Mouse (Mus musculus) thymus, postnatal 10 days (tissue): ENCODE measurements around the gene Smg9.
A peak's percentile ranks its signal among the peaks of the same experiment; 100 is the strongest.

Experiments
- DNase-seq, 2 experiments: peaks; one replicate each; pipeline ENCODE4 v3.0.0; 2021; ENCODE audit warnings: low spot score in 2 of 2

Smg9 gene

DNA sequence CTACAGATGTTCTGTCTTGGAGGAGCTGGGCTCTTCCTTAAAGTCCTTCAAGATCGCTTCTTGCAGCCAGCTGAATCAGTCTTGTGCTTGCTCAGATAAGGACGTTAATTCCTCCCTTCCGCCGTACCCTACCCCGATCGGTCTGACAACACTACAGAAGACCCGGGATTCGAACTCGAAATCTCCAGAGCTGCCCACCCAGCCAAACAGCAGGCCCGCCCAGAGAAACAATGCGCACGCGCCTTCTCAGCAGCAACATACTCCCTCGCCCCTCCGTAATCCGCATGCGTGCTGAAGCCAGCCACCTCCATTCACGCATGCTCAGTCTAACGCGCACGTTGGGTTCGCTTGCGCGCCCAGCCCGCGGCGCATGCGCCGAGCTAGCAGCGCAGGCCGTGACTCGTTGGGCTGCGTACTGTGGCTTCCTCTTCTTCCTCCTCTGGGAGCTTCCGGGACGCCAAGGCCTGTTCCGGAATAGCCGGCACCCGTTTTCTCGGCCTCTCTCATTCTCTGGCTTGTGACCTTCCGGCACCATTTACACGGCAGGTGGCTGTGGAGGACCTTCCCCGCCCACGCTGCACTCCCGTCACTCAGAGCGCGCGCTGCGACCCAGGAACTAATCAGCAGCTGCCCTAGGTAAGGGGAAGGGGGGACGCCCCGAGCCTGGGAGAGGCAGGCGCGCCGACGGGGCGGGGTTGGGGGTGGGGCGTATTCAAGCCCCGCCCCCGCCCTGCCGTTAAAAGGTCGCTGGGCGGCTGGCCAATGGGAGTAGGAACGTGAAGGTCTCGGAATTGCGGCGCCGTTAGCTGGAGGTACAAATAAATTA lies at the start of gene Smg9:
TSS of gene Smg9 (plus strand) at position 364 of the 826 bp plus-strand sequence.
- DNase-seq, result peak; percentile 95 to 98

DNA sequence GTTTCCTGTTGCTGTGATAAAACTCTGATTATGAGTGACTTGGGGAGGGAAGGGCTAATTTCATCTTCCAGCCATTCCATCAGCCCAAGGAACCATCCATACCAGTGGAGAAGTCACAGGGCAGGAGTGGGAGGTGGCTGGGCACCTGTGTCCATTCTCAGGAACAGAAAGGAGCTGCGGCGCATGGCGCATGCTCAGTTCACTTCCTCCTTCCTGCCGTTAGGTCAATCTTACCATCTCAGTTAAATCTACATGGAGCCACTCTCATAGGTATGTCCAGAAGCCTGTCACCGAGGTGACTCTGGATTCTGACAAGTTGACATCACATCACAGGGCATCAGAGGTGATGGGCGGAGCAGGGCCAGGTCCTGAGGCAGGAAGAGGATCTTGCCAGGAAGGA lies 43.8 kb upstream of the Smg9 start:
- DNase-seq, result no peak

DNA sequence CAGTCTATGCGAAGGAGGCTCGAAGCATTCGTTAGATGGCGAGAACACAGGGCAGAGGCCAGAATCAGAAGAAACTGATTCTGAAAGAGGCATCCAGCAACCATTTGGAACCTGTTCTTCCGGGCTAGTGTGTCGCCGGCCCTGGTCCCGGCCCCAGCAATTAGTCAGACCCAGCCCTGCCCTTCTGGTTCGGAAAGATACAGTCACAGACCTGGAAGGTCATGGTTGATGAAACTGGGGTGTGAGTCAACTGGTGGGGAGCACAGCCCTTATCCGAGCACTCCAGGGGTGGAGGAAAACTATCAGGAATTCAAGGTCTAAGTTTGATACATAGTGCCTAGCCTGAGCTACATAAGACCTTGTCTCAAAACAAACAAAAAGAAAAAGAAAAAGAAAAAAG lies 43.3 kb upstream of the Smg9 start:
- no peak for DNase-seq

DNA sequence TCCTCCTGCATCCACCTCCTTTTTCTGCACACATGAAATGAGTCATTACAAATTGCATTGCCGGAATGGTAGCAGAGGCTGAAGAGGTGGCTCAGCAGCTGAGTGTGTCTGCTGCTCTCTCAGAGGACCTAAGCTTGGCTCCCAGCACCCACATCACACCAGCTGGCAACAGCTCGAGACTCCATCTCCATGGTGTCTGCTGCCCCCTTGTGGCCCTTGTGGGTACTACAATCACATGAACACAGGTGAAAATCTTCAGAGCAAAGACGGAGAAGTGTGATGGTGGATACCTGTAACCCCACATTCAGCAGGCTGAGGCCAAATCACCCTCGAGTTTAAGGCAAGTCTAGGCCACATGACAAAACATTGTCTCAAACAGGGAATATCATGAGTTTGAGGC lies 41.5 kb upstream of the Smg9 start:
- peak in 1 of 2 experiments; percentile 44 for DNase-seq

DNA sequence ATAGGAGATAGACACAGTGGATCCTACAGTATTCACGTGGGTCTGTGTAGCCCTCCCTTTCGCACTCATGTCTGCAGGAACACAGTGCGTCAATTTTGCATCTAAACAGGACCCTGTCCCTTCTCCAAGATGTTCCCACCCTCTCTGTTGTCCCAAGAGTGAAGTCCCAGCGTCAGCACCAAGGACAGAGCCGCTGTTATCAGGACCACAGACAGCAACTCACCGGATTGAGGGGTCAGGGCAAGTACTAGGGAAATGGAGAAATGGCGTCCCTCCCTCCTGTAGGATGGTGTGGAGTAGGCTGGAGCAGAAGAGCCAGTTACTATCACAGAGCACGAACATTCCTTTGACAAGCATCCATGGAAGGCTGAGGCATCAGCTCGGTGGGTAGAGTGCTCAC lies 40.1 kb upstream of the Smg9 start:
- peak in 1 of 2 experiments; percentile 20 for DNase-seq

DNA sequence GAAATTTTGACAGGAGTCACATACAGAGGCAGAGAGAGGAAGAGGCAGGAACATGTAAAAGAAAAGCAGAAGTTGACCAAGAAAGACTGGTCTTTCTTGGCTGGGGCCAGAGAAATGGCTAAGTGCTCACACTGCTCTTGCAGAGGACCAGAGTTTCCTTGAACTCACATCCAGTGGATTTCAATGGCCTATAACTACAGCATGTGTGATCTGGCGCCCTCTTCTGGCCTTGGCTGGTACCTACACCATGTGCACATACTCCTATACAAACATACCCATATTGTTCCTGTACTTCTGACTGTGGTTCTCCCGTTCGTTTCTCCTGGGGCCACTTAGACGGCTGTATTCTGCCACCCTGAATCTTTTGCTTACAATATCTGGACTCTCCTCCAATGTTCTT lies 38.4 kb upstream of the Smg9 start:
- no peak for DNase-seq

DNA sequence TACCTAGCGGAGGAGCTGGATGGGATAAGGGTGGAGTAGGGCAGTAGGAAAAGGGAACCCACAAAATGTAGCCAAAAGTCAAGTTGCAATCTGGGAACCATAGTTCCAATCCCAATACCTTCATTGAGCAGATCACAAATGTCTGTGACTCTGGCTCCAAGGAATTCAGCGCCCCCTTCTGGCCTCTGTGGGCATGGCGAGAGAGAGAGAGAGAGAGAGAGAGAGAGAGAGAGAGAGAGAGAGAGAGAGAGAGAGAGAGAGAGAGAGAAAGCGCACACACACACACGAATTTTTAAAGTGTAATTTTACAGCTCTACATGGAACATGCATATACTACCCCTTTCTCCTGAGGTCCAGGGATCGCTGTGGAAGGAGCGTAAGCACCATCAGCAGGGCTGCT lies 36.2 kb upstream of the Smg9 start:
- DNase-seq, result peak; percentile 55 to 72

DNA sequence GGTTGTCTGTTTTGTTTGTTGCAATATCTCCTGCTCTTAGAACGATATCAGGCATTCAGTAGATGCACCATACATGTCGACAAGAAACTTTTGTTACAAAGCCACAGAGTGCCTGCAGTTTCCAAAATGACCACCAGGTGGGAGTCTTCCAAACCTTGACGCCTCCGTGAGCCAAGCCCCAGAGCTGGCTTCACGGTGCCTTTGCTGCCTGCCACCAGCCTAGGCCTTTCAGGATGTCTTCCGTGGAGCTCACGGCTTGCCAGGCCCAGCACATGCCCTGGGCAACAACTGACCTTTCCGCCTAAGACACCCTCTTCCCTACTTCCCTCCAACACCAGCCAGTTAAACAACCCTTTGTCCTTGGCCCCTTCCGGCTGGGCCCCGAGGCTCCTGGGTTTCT lies 34.6 kb upstream of the Smg9 start:
- DNase-seq, result peak; percentile 84 to 93

DNA sequence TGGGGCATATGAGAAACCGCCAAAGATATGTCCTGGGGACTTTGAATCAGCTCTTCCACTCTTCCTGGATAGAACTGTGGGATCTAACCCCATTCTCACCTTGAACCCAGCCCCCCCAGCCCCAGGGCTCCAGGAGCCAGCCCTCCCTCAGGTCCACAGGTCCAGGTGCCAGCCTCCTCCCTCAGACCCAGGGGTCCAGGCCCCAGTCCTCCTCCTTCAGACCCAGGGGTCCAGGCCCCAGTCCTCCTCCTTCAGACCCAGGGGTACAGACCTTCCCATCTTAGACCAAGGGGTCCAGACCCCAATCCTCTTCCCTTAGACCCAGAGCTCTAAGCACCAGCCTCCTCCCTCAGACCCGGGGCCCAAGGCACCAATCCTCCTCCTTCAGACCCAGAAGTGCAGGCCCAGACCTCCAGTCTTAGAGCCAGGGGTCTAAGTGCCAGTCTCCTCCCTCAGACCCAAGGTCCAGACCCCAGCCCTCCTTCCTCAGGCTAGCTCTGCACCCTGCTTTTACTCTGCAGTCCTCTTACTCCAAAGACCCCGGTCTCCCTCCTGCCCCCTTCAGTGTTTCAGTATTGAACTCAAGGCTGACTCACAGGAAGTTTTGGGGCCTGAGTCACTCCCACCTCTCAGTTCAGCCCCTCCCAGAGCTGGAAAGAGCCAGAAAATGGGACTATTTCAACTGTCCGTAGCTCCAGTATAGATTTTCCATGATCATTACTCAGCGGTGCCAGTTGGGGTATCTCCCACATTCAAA lies 34.0 kb upstream of the Smg9 start:
- DNase-seq, result no peak

DNA sequence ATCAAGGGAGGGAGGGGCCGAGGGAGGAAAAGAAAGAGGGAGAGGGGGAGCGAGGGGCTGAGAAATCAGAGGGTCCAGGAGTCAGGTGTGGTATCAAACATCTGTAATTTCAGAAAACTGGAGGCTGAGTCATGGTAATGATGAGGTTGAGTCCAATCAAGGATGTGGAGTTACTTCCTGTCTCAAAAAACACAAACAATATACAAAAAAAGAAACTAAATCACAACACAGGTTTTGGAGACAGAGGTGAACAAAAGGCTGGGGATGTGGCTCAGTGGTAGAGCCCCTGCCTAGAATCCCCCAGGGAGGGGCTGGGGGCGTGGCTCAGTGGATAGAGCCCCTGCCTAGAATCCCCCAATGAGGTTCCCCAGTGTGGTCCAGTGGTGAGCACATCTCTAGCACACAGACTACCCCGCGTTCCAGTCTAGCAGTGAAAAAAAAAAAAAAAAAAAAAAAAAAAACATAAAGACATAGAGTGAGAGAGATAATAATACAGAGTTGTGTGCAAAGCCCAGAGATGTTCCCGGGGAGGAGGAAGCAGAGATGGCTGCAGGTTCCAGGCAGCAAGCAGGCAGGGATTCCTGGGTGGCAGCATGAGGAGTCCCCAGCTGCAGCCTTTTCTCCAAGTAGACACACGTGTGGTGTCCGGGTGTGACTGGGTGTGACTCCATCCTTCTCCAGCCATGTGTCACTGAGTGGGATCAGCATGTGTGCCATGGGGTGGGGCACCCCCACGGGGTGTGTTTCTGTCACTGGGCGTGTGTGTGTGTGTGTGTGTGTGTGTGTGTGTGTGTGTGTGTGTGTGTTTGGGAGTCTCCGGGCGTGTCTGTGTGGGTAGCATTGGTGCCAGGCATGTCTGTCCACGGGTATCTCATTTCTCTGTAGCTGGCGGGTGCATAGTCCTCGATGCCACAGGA lies 32.4 kb upstream of the Smg9 start:
- no peak for DNase-seq

DNA sequence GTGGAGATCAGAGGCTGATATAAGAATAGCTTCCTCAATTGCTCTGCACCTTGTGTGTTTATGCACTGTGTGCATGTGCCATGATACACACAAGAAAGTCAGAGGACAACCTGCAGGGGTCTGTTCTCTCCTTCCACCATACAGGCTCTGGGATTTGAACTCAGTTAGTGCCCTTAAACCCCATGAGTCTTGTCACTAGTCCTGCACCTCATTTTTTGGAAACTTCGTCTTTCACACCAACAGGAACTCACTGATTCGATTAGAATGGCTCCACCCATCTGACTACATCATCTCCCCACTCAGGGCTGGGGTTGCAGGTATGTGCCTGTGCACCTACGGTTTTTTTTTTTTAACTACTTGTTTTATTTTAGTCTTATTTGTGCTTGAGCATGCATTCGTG lies 31.2 kb upstream of the Smg9 start:
- no peak for DNase-seq

DNA sequence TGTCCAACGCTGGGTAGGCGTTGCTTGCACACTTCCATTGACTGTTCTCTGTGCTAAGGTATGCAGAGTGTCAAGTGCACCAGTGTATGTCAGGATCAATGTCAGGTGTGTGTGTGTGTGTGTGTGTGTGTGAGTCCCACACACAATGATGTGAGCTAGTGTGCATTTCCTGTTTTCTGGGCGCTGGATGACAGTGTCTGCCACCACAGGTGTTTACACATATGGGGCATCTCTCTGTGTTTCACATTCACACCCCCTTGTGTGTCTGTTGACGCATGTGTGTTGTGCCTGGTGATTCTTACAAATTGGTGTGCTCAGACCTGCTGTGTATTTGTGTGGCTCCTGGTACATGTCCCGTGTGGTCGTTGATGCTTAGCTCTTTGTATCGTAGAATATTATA lies 30.5 kb upstream of the Smg9 start:
- DNase-seq, result peak in 1 of 2 experiments; percentile 43

DNA sequence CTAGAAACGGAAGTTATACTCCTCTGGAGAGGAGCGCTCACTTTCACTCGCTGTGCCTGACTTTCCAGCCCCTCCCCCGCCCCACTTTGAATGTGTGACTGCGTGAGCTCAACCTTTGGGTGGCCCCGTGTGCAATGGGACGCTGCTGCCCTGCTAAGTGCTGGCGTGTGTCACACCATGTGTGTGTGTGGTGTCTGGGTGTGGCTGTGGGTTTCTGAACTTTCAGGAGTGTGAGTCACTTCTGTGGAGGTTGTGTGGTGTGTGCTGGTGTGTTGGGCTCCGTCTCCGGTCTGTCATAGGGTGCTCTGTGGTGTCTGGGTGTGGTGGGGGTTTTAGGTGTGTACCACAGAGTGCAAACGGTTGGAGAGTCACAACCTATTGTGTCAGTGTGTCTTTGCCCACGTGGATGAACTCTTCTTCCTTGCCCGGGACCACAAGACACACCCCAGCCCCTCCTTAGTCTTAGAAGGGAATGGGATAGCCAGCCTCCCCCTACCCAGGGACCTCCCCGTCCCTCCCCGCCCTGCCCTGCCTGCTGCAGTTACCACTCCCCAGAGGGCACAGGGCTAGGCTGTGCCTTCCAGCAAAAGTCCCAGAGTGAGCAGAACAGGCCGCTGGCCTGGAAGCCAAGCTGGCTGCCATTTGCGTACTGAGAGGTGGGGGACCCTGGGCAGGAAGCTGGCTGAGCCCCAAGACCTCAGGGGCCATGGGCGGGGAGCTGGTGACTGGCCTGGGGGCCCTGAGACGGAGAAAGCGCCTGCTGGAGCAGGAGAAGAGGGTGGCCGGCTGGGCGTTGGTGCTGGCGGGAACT lies 29.5 kb upstream of the Smg9 start, which contains the start of gene Kcnn4:
TSS of gene Kcnn4 (plus strand) at position 533 of the 811 bp plus-strand sequence.
- peak; percentile 71 to 75 for DNase-seq

DNA sequence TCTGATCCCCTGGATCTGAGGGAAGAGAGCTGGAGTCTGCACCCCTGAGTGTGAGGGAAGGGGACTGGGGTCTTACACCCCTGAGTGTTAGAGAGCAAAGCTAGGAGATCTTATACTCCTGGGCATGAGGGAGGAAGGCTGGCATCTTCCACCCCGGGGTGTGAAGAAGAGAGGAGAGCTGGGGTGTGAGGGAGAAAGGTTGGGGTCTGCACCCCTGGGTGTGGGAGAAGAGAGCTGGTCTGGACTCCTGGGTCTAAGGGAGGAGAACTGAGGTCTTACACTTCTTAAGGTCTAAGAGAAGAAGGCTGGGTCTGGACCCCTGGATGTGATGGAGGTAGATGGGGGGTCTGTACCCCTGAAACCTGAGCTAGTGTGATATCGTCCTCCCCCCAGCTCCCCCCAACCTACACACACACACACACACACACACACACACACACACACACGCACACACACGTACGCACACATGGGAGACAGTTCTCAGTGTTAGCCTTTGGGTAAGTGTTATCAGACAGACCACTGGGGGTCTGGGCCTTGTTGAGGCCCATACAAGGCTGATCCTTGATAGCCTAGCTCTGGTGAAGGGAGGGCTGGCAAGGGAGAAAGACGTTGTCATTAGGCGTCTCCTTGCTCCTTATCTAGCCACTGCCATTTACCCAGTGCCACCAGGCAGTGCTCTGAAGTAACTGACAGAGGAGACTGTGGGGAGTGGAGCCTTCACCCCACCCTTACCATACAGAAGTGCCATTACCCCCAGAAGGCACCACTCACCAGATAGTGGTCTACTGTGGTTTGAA lies 28.2 kb upstream of the Smg9 start:
- DNase-seq, result no peak

DNA sequence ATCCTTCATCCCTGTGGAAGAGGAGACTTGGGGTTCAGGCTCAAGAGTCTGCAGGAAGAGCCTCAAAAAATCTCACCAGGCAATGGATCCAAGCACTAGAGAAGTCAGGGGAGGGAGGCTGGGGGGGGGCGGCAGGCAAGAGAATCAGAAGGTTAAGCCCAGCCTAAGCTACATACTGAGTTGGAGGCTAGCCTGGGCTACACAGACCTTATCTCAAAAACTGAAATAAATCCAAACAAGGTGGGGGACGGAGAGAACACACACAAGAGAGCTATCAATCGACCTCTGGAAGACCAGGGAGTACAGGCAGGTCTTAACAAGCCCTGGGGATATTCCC lies 27.6 kb upstream of the Smg9 start:
- no peak for DNase-seq

DNA sequence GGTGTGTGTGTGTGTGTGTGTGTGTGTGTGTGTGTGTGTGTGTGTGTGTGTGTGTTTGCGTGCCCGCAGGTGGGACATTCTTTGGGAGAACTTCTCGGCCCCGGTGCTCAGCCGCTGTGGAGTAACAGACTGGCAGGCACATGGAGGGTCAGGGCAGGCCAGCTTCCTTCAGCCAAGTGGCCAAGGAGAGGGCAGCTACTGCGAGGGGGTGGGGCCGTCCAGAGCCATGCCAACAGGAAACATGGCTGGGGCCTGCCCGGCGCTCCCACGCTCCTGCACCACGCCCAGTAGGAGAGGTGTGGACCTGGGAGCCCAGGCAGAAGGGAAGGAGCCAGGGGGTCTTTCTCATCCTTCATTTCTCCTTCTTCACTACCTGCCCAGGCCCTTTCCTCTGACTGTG lies 27.1 kb upstream of the Smg9 start:
- DNase-seq, result no peak

DNA sequence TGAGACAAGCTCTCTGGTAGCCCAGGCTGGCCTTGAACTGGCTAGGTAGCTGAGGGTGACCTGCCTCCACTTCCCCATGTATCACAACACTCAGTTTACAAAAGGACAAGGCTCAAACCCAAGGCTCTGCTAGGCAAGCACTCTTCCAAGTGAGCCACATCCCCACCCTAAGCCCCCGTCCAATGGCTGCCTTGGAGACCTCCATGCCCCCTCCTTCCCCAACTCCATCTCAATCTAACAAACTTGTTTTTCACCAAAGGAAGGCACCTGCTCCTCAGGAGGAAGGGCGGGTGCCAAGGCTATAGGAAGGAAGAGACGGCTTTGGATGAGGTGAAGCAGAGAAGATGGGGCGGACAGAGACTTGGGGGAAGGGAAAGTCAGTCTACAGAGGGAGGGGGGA lies 26.6 kb upstream of the Smg9 start:
- DNase-seq, result no peak

DNA sequence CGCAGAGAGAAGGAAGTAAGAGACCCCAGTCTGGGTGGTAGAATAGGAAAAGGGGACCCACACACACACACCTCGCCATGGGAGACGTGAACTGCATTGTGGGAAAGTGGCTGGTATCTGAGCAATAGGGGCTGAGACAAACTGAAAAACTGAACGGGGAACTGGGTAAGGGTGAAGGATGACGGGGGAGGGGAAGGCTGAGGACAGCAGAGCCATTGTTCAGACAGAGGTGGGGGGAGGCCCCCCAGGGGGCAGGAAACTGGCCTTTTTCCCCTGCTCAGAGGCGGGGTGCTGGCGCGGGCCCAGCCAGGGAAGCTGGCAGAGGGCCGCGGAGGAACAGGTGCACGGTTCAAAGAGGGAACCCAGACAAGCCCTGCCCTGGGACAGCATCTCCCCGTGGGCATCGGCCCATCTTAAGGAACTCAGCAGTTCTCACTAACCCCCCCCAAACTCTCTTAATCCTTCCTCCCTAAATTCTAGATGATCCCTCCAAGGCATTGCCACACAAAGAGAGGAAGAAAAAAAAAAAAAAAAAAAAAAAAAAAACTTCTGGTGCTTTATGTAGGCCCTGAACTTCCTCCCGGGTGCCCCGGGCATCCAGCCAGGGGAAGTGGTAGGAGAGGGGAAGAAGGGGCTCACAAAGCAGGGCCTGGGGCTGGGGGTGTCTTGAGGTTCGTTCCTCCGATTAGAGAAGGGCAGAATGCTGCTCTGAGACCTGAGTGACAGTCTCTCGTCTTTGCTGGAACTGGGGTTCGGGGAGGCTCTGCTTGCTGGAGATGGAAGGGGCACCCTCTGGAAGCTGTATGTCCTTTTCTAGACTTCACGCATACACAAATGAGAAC lies 25.7 kb upstream of the Smg9 start:
- DNase-seq, result peak; percentile 85 to 87

DNA sequence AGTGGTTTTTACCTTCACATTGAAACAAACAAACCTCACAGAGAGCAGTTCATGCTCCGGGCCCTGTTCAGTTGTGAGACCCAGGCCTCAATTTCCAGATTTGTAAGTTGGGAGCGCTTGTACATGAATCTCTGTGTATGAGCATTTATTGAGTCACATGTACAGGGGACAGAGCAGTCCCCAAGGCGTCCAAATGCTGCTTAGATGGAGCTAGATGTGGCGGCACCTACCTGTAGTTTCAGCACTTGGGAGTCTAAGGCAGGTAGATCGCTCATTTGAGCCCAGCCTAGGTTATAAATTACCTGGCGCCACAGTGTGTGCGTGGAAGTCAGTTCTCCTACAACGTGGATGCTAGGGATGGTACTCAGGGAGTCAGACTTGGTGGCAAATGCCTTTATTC lies 23.0 kb upstream of the Smg9 start:
- no peak for DNase-seq
